Mouse (Mus musculus): ENCODE results near the gene Wdr70. TPM values are rescaled to one million over a fixed set of nuclear protein-coding genes. Genes with fewer than 3 reads are reported as not detected.
"Not testable (repeated sequence)": the region's sequence is repeated elsewhere in the genome, so short reads cannot be mapped to it uniquely, and the experiment has no call there.

The Wdr70 gene
- polyA plus RNA-seq, 1 experiment from 2014 or later, result 45.0 TPM

DNA sequence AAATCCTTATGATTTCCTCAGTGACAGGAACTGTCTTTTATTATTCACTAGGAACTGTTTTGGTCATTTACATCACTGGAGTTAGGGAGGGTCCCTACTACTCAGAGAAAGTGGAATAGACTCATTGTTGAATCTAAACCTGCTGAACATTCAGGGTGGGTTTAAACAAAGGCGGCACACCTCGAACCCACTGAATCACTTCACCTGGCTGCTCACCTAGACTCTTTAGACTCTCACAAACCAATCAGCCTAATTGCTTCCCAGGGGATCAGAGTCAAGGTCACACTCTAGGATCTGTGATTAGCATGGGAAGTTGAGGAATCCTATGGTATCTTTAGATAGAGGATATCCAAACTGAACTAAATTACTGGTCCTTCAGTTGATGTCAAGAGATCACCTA is 8.3 kb downstream of the Wdr70 start:
- Histone ChIP-seq H3K27me3 (replicated peaks) (no peaks in the 10 kb centered on the region), H3K4me1 (no peaks in the 10 kb centered on the region)

DNA sequence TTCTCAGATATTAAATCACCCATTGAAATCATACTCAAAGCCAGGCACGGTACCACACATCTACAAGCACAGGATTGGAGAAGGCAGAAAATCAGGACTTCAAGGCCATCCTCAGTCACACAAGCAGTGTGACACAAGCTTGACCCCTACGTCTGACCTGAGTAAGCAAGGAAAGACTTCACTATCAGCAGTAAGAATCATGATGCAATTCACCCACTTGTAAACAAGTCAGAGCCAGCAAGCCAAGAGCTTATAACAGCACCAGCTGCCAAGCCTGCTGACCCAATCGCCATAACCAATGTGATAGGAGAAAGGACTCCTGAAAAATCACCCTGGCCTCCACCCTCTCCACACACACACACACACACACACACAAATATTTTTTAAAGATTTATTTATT is 10.3 kb downstream of the Wdr70 start:
- Histone ChIP-seq H3K4me2 (no peak overlapping the region), H3K27ac (no peak overlapping the region), H3K4me3 (replicated peaks) (no peak overlapping the region), H3K36me3 (peaks cover 8% of the 10 kb centered on the region; the same call in 1 of the 2 replicates), H3K9ac (no peak overlapping the region), H3K27me3 (replicated peaks) (no peaks in the 10 kb centered on the region), H3K4me1 (no peaks in the 10 kb centered on the region), H3K9me3 (no peaks in the 10 kb centered on the region)
- ATAC-seq (ENCODE audit: insufficient read depth, low FRiP score, low read depth), result no peak
- 76% methylated on average over 3 of the region's 3 CpGs for WGBS

More for the DNA sequence above, 8.3 kb downstream of the Wdr70 start:
- H3K4me3 ChIP-seq (replicated peaks), result no peak overlapping the region
- no peaks in the 10 kb centered on the region for H3K9me3 ChIP-seq
- 92% methylated on average over 2 of the region's 2 CpGs for WGBS
- no peak for ATAC-seq (ENCODE audit: insufficient read depth, low FRiP score, low read depth)
- H3K36me3 ChIP-seq, result peaks cover 8% of the 10 kb centered on the region; the same call in 1 of the 2 replicates
- H3K9ac ChIP-seq, result no peak overlapping the region
- H3K4me2 ChIP-seq, result no peak overlapping the region
- H3K27ac ChIP-seq, result no peak overlapping the region

DNA sequence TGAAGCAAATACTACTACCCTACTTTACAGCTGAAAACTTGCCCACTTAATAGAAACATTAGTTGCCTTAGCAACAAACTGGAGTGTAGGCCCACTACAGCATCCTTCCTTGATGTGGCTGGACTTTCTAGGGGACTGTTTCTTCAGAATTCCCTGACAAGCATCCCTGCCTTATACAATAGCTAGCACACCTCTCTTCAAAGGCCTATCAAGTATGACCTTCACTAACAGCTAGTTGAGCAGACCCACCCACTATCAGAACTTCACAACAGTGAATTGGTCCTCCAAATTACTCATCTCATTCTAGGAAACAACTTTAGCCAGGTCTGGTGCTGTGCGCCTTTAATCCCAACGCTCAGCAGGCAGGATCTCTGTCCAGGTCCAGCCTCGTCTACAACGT is 11.7 kb downstream of the Wdr70 start:
- no peaks in the 10 kb centered on the region for H3K27me3 ChIP-seq (replicated peaks)
- no peak overlapping the region for H3K4me3 ChIP-seq (replicated peaks)
- H3K36me3 ChIP-seq, result peaks cover 8% of the 10 kb centered on the region; the same call in 1 of the 2 replicates
- H3K4me2 ChIP-seq, result no peak overlapping the region
- H3K27ac ChIP-seq, result no peak overlapping the region
- H3K9ac ChIP-seq, result no peak overlapping the region
- 92% methylated on average over 4 of the region's 4 CpGs for WGBS
- no peaks in the 10 kb centered on the region for H3K9me3 ChIP-seq
- no peak for ATAC-seq (ENCODE audit: insufficient read depth, low FRiP score, low read depth)
- H3K4me1 ChIP-seq, result no peaks in the 10 kb centered on the region

DNA sequence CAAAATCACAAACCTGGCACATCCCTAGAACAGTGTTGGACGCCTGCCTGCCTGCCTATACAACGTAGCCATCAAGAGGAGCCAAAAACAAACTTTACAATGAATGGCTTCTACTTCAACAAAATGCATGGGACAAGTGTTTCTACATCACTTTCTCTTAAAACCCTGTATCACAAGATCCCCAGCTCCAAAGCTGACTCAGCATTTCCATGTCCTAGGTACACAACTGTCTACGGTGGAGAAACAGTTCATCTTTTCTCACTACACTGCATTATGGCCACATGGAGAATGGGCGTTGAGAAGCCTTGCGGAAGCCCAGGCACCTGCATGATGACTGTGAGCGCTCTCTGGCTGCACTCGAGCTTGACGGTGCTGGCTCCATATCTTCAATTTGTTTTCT is 16.9 kb downstream of the Wdr70 start:
- Histone ChIP-seq H3K27ac (no peak overlapping the region), H3K4me2 (no peak overlapping the region), H3K9me3 (no peaks in the 10 kb centered on the region), H3K36me3 (peaks cover 9% of the 10 kb centered on the region; the same call in 1 of the 2 replicates), H3K27me3 (replicated peaks) (no peaks in the 10 kb centered on the region), H3K4me1 (no peaks in the 10 kb centered on the region), H3K4me3 (replicated peaks) (no peak overlapping the region), H3K9ac (no peak overlapping the region)
- WGBS, result 95% methylated on average over 8 of the region's 8 CpGs
- no peak for ATAC-seq (ENCODE audit: insufficient read depth, low FRiP score, low read depth)

DNA sequence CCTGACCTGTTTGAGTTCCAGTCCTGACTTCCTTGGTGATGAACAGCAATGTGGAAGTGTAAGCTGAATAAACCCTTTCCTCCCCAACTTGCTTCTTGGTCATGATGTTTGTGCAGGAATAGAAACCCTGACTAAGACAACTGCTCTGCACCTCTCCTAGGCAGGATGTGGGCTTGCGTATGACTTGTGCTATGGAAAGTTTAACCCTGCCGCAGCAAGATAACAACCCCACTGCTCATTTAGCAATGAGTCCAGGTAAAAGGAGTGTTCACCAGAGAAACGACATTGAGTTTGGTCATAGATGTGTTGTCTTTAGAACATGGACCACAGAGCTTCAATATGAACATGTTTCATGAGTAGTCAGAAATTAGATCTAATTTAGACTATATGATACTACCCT is 25.9 kb downstream of the Wdr70 start:
- H3K9me3 ChIP-seq; H3K4me1 ChIP-seq; H3K4me3 ChIP-seq (replicated peaks); H3K27me3 ChIP-seq (replicated peaks); H3K4me2 ChIP-seq; H3K36me3 ChIP-seq; H3K27ac ChIP-seq; H3K9ac ChIP-seq; ATAC-seq (ENCODE audit: insufficient read depth, low FRiP score, low read depth): not testable (repeated sequence)
- WGBS, result 91% methylated on average over 3 of the region's 3 CpGs

DNA sequence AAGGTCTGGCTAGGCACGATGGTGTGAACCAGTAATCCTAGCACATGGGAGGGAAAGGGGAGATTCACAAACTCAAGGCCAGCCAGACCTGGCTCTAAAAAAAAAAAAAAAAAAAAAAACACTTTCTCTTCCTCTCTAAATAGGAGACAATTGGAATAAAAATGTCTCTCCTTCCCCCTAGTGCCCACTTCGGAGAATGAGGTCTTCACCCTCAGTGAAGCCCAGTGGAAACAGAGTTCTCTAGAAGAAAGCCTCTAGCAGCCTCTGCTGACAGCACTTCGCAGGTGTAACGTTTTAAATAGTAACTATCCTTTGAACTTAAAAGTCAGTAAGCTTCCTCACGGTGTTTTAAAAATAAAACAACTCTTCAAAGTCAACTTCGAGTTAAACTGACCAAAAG is 33.8 kb downstream of the Wdr70 start:
- Histone ChIP-seq H3K9ac (no peak overlapping the region), H3K36me3 (no peaks in the 10 kb centered on the region), H3K4me3 (replicated peaks) (no peak overlapping the region), H3K27me3 (replicated peaks) (no peaks in the 10 kb centered on the region), H3K4me1 (no peaks in the 10 kb centered on the region), H3K9me3 (no peaks in the 10 kb centered on the region), H3K4me2 (no peak overlapping the region), H3K27ac (no peak overlapping the region)
- WGBS, result 59% methylated on average over 6 of the region's 6 CpGs
- no peak for ATAC-seq (ENCODE audit: insufficient read depth, low FRiP score, low read depth)

DNA sequence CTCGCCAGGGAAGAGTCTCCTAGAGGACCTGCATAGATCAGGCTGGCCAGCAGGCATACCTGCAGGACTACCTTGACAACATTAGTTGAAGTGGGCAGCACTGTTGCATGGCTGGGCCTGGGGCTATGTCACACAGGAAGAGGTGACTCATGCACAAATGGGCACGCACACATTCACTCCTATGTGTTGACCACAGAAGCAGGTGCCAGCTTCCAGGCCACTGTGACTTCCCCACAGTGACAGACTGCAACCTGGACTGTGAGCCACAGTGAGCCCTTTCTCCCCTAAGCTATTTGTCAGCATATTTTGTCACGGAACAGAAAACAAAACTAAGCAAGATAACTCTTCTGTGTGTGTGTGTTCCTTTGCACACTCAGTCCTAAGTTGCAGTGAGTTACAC is 47.8 kb downstream of the Wdr70 start:
- 87% methylated on average over 3 of the region's 3 CpGs for WGBS

DNA sequence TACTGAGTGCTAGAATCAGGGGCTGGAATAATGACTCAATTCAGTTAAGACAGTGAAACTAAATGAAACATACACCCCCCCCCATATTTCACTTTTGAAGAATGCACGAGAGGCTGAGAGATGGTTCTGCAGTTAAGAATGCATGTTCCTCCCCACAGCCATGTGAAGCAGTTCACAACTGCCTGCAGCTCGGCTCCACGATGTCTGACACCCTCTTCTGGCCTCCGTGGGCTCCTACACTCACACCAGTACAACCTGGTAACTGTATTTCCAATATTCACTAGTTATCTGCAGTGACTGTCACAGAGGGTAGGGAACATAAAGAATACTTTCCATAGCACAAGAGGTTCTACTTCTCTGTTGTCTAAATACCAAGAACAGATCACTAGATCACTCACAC is 59.2 kb downstream of the Wdr70 start:
- no peak overlapping the region for H3K27ac ChIP-seq
- H3K27me3 ChIP-seq (replicated peaks), result no peaks in the 10 kb centered on the region
- 71% methylated on average over 4 of the region's 4 CpGs for WGBS
- H3K4me2 ChIP-seq, result no peak overlapping the region
- H3K4me1 ChIP-seq, result no peaks in the 10 kb centered on the region
- ATAC-seq (ENCODE audit: insufficient read depth, low FRiP score, low read depth), result no peak
- no peak overlapping the region for H3K4me3 ChIP-seq (replicated peaks)
- H3K9me3 ChIP-seq, result no peaks in the 10 kb centered on the region
- H3K36me3 ChIP-seq, result no peaks in the 10 kb centered on the region
- no peak overlapping the region for H3K9ac ChIP-seq

More for the DNA sequence above, 47.8 kb downstream of the Wdr70 start:
- H3K36me3 ChIP-seq, result 0 out of 2 replicates have a peak, but pooled peaks cover 6% of the 10 kb centered on the region
- no peaks in the 10 kb centered on the region for H3K4me1 ChIP-seq
- H3K27me3 ChIP-seq (replicated peaks), result no peaks in the 10 kb centered on the region
- no peak overlapping the region for H3K27ac ChIP-seq
- no peak overlapping the region for H3K4me2 ChIP-seq
- no peak overlapping the region for H3K9ac ChIP-seq
- H3K9me3 ChIP-seq, result no peaks in the 10 kb centered on the region
- ATAC-seq (ENCODE audit: insufficient read depth, low FRiP score, low read depth), result no peak
- no peak overlapping the region for H3K4me3 ChIP-seq (replicated peaks)

DNA sequence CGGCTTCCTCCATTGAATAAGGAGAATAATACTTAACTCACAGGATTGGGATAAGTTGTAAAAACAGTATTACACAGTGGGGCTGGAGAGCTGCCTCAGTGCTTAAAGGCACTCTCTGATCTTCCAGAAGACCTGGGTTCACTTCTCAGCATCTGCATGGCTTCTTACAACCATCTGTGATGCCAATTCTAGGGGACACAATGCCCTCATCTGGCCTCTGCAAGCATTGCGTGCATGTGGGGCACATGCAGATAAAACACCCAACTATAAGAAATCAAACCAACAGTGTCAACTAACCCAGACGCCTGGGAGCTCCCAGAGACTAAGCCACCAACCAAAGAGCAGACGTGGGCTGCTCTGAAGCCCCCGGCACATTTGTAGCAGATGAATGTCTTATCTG is 60.6 kb downstream of the Wdr70 start:
- no peaks in the 10 kb centered on the region for H3K9me3 ChIP-seq
- no peak overlapping the region for H3K4me2 ChIP-seq
- no peak for ATAC-seq (ENCODE audit: insufficient read depth, low FRiP score, low read depth)
- H3K9ac ChIP-seq, result no peak overlapping the region
- H3K4me3 ChIP-seq (replicated peaks), result no peak overlapping the region
- H3K4me1 ChIP-seq, result no peaks in the 10 kb centered on the region
- H3K27me3 ChIP-seq (replicated peaks), result no peaks in the 10 kb centered on the region
- 89% methylated on average over 5 of the region's 5 CpGs for whole genome bisulfite sequencing
- no peaks in the 10 kb centered on the region for H3K36me3 ChIP-seq
- H3K27ac ChIP-seq, result no peak overlapping the region

DNA sequence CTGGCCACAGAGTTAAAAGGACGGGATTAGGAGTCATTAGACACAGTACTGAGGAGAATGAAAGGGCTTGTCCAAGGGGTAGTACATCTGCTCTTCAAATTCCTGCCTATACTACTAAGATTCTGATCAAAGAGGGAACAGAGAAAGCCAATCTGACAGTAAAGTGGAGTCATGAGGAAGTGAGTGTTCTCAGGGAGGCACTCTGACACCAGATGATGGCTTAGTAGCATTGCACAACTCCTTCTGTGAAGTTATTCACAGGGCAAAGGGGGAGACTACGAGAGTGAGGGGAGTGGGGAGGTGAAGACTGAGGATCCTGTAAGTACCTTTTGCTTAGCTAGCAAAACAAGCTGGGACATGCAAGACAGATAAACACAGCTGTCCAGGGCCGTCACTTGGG is 61.2 kb downstream of the Wdr70 start:
- no peaks in the 10 kb centered on the region for H3K27me3 ChIP-seq (replicated peaks)
- H3K27ac ChIP-seq, result no peak overlapping the region
- H3K4me3 ChIP-seq (replicated peaks), result no peak overlapping the region
- no peak for ATAC-seq (ENCODE audit: insufficient read depth, low FRiP score, low read depth)
- H3K4me1 ChIP-seq, result no peaks in the 10 kb centered on the region
- H3K36me3 ChIP-seq, result no peaks in the 10 kb centered on the region
- 62% methylated on average over 3 of the region's 3 CpGs for WGBS
- no peaks in the 10 kb centered on the region for H3K9me3 ChIP-seq
- H3K4me2 ChIP-seq, result no peak overlapping the region
- H3K9ac ChIP-seq, result no peak overlapping the region

DNA sequence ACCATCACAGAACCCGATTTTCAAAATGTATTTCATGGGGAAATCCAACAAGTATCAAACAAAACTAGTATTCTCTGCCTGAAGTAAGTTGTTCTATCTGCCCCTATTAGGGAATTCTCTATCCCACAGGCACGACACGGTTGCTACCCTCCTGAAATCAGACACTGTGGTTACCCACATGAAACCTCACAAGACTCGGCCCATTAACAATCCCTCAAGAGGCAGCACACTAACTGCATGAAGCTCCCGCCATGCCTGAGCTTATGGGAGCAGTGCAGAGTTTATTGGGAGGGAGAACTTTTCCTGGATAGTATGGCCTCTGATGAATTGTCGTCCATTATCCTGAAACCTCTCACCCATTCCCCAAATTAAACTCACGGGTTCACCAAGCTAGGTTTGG is 67.8 kb downstream of the Wdr70 start:
- H3K27ac ChIP-seq, result no peak overlapping the region
- no peaks in the 10 kb centered on the region for H3K4me1 ChIP-seq
- no peak overlapping the region for H3K4me3 ChIP-seq (replicated peaks)
- H3K4me2 ChIP-seq, result no peak overlapping the region
- no peaks in the 10 kb centered on the region for H3K27me3 ChIP-seq (replicated peaks)
- 81% methylated on average over 7 of the region's 7 CpGs for WGBS
- no peaks in the 10 kb centered on the region for H3K36me3 ChIP-seq
- H3K9ac ChIP-seq, result no peak overlapping the region
- no peaks in the 10 kb centered on the region for H3K9me3 ChIP-seq
- ATAC-seq (ENCODE audit: insufficient read depth, low FRiP score, low read depth), result no peak

DNA sequence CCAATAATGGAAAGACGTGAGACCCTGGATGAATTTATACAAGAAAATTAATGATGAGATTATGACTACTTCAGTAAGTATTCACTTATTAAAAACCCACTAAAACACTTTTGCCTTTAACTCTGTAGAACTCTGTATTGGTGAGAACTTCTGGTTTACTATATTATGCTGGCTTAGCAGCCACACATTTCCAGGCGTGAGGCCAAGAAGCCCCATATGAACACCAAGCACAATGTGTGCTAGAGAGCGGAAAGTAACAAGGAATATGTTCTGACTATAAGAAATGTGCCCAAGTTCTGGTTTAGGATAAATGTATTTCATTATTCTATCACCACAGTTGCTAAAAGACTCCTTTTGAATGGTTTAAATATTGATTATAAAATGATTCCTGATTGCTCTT is 68.4 kb downstream of the Wdr70 start:
- Histone ChIP-seq H3K27me3 (replicated peaks) (no peaks in the 10 kb centered on the region), H3K9ac (no peak overlapping the region), H3K9me3 (no peaks in the 10 kb centered on the region), H3K4me2 (no peak overlapping the region), H3K27ac (no peak overlapping the region), H3K36me3 (no peaks in the 10 kb centered on the region), H3K4me3 (replicated peaks) (no peak overlapping the region), H3K4me1 (no peaks in the 10 kb centered on the region)
- 70% methylated on average over 3 of the region's 3 CpGs for WGBS
- no peak for ATAC-seq (ENCODE audit: insufficient read depth, low FRiP score, low read depth)

DNA sequence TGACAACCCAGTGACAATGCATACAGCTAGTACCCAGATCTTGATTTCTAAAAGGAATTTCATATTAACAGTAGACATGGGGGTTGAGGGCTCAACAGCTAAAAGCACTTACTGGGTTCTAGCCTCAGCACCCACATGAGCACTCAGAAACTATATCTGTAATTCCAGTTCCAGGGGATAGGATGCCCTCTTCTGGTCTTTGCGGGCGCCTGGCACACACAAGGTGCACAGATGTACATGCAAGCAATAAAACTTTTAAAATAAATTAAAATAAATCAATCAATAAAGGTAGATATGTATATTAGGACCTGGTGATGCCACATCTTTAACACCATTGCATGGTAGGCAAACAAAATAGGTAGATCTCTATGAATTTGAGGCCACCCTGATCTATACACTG is 71.5 kb downstream of the Wdr70 start:
- no peaks in the 10 kb centered on the region for H3K36me3 ChIP-seq
- no peaks in the 10 kb centered on the region for H3K9me3 ChIP-seq
- no peak overlapping the region for H3K27ac ChIP-seq
- no peak overlapping the region for H3K4me3 ChIP-seq (replicated peaks)
- H3K4me1 ChIP-seq, result no peaks in the 10 kb centered on the region
- H3K27me3 ChIP-seq (replicated peaks), result no peaks in the 10 kb centered on the region
- no peak for ATAC-seq (ENCODE audit: insufficient read depth, low FRiP score, low read depth)
- no peak overlapping the region for H3K9ac ChIP-seq
- 92% methylated on average over 2 of the region's 2 CpGs for WGBS
- no peak overlapping the region for H3K4me2 ChIP-seq

Measured in stomach, embryonic 15.5 days (tissue).